Mouse (Mus musculus): ENCODE data around the gene Rdh12. TPM values are rescaled to one million over a fixed set of nuclear protein-coding genes. Genes with fewer than 3 reads are reported as not detected.
A peak's percentile ranks its signal among the peaks of the same experiment; 100 is the strongest.

Gene Rdh12
- polyA plus RNA-seq, 2 experiments, result 10.2 to 24.2 TPM

GRCm38 (mm10) chr12:79253294-79254053 is 44.8 kb downstream of the Rdh12 start:
- H3K9ac ChIP-seq (ENCODE audit: low read depth, low read length, severe bottlenecking), result no peak overlapping the region
- DNase-seq (ENCODE audit: low spot score), result no peak
- peaks cover 71% of the 10 kb centered on the region for H3K36me3 ChIP-seq (ENCODE audit: control insufficient read depth, insufficient read depth, low read length)
- H3K27ac ChIP-seq (replicated peaks; ENCODE audit: low read depth, low read length), result no peak overlapping the region
- WGBS, result 91% methylated on average over 9 of the region's 9 CpGs
- H3K4me3 ChIP-seq (replicated peaks; ENCODE audit: low read length), result no peak overlapping the region
- H3K4me2 ChIP-seq (replicated peaks; ENCODE audit: low read depth, low read length, severe bottlenecking), result no peak overlapping the region
- H3K27me3 ChIP-seq (ENCODE audit: control insufficient read depth, insufficient read depth, low read length), result no peaks in the 10 kb centered on the region
- TF ChIP-seq POLR2A (IDR thresholded peaks at IDR 0.05; ENCODE audit: borderline replicate concordance, extremely low read depth, insufficient read depth, insufficient read length), result no peak
- ATAC-seq (ENCODE audit: low FRiP score, low read depth), result no peak
- no peaks in the 10 kb centered on the region for H3K4me1 ChIP-seq (ENCODE audit: control insufficient read depth, insufficient read depth, low read length)
- H3K9me3 ChIP-seq (ENCODE audit: control insufficient read depth, low read length), result no peaks in the 10 kb centered on the region

DNA sequence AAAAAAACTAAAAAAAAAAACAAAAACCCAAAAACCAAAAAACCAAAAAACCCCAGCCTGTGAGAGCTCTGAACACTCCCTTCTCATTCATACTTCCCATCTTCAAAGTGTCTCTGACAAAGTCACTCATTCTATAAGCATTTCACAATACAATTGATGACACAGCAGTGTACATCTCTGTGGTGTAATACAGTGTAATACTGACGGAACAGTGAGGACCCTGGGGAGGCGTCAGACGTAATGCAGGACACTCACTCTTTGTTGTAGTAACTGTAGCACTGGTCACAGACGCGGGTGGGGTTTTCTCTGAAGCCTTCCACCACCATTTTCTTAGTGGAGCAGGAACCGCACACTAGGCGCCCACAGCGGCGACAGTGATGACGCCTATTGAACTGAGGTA is 46.3 kb downstream of the Rdh12 start:
- no peak for TF ChIP-seq POLR2A (IDR thresholded peaks at IDR 0.05; ENCODE audit: borderline replicate concordance, extremely low read depth, insufficient read depth, insufficient read length)
- no peaks in the 10 kb centered on the region for H3K4me1 ChIP-seq (ENCODE audit: control insufficient read depth, insufficient read depth, low read length)
- H3K4me3 ChIP-seq (replicated peaks; ENCODE audit: low read length), result no peak overlapping the region
- DNase-seq (ENCODE audit: low spot score), result no peak
- no peaks in the 10 kb centered on the region for H3K9me3 ChIP-seq (ENCODE audit: control insufficient read depth, low read length)
- no peak overlapping the region for H3K9ac ChIP-seq (ENCODE audit: low read depth, low read length, severe bottlenecking)
- no peak for ATAC-seq (ENCODE audit: low FRiP score, low read depth)
- H3K36me3 ChIP-seq (ENCODE audit: control insufficient read depth, insufficient read depth, low read length), result peaks cover 65% of the 10 kb centered on the region
- H3K27me3 ChIP-seq (ENCODE audit: control insufficient read depth, insufficient read depth, low read length), result no peaks in the 10 kb centered on the region
- no peak overlapping the region for H3K4me2 ChIP-seq (replicated peaks; ENCODE audit: low read depth, low read length, severe bottlenecking)
- 95% methylated on average over 10 of the region's 10 CpGs for WGBS
- no peak overlapping the region for H3K27ac ChIP-seq (replicated peaks; ENCODE audit: low read depth, low read length)

GRCm38 (mm10) chr12:79260154-79260553 is 51.4 kb downstream of the Rdh12 start:
- no peak for ATAC-seq (ENCODE audit: low FRiP score, low read depth)

DNA sequence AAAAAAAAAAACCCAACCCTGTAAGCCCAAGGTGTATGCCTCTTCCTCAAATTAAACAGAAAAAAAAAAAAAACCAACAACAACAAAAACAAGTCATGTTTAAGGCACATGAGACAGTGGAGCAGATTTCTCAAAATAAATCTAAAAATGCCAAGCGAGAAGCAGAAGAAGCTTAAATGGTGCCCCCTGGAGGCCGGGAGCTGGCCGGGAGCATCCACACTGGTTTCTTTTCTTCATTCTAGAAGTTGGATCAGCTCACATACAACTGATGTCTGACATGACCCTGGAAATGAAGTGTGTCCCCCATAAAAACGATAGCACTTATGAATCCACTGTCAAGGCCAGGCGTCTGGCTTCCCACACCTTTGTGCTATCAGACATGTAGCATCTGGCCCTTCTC is 52.3 kb downstream of the Rdh12 start:
- peaks cover 77% of the 10 kb centered on the region for H3K36me3 ChIP-seq (ENCODE audit: control insufficient read depth, insufficient read depth, low read length)

More at GRCm38 (mm10) chr12:79260154-79260553, 51.4 kb downstream of the Rdh12 start:
- Histone ChIP-seq H3K27ac (replicated peaks; ENCODE audit: low read depth, low read length) (no peak overlapping the region), H3K36me3 (ENCODE audit: control insufficient read depth, insufficient read depth, low read length) (peaks cover 75% of the 10 kb centered on the region), H3K9ac (ENCODE audit: low read depth, low read length, severe bottlenecking) (no peak overlapping the region), H3K4me1 (ENCODE audit: control insufficient read depth, insufficient read depth, low read length) (no peaks in the 10 kb centered on the region), H3K27me3 (ENCODE audit: control insufficient read depth, insufficient read depth, low read length) (no peaks in the 10 kb centered on the region), H3K4me3 (replicated peaks; ENCODE audit: low read length) (no peak overlapping the region), H3K9me3 (ENCODE audit: control insufficient read depth, low read length) (no peaks in the 10 kb centered on the region), H3K4me2 (replicated peaks; ENCODE audit: low read depth, low read length, severe bottlenecking) (no peak overlapping the region)
- no peak for DNase-seq (ENCODE audit: low spot score)
- TF ChIP-seq POLR2A (IDR thresholded peaks at IDR 0.05; ENCODE audit: borderline replicate concordance, extremely low read depth, insufficient read depth, insufficient read length), result no peak
- WGBS, result 91% methylated on average over 2 of the region's 2 CpGs

More for the DNA sequence above, 52.3 kb downstream of the Rdh12 start:
- DNase-seq (ENCODE audit: low spot score) (peak; percentile 34), ATAC-seq (ENCODE audit: low FRiP score, low read depth) (no peak)
- Histone ChIP-seq H3K9ac (ENCODE audit: low read depth, low read length, severe bottlenecking) (no peak overlapping the region), H3K4me1 (ENCODE audit: control insufficient read depth, insufficient read depth, low read length) (no peaks in the 10 kb centered on the region), H3K9me3 (ENCODE audit: control insufficient read depth, low read length) (no peaks in the 10 kb centered on the region), H3K4me3 (replicated peaks; ENCODE audit: low read length) (no peak overlapping the region), H3K27ac (replicated peaks; ENCODE audit: low read depth, low read length) (no peak overlapping the region), H3K4me2 (replicated peaks; ENCODE audit: low read depth, low read length, severe bottlenecking) (no peak overlapping the region), H3K27me3 (ENCODE audit: control insufficient read depth, insufficient read depth, low read length) (no peaks in the 10 kb centered on the region)
- 60% methylated on average over 5 of the region's 5 CpGs for WGBS
- TF ChIP-seq POLR2A (IDR thresholded peaks at IDR 0.05; ENCODE audit: borderline replicate concordance, extremely low read depth, insufficient read depth, insufficient read length), result no peak

Other genes with a start within 250 kb of the Rdh12 start
- 7.3 and 10.9 TPM in 2 replicates for gene Tmem229b, start 201.3 kb upstream of the Rdh12 start, polyA plus RNA-seq (2012; rRNA removed)
- gene Tmem229b, start 201.3 kb upstream of the Rdh12 start, polyA plus RNA-seq (2014; fragmentation: Nextera tagmentation; extraction: Ambion mirVana), result 7.2 and 7.4 TPM in 2 replicates
- gene Plekhh1, start 179.8 kb upstream of the Rdh12 start, polyA plus RNA-seq (2012; rRNA removed), result 4.9 and 5.1 TPM in 2 replicates
- gene Plekhh1, start 179.8 kb upstream of the Rdh12 start, polyA plus RNA-seq (2014; fragmentation: Nextera tagmentation; extraction: Ambion mirVana), result 2.3 and 2.5 TPM in 2 replicates
- gene Pigh, start 119.3 kb upstream of the Rdh12 start, polyA plus RNA-seq (2012; rRNA removed), result 18.9 and 23.1 TPM in 2 replicates
- gene Pigh, start 119.3 kb upstream of the Rdh12 start, polyA plus RNA-seq (2014; fragmentation: Nextera tagmentation; extraction: Ambion mirVana), result 29.4 and 31.2 TPM in 2 replicates
- 0.39 and 0.40 TPM in 2 replicates for gene Arg2, start 78.1 kb upstream of the Rdh12 start, polyA plus RNA-seq (2012; rRNA removed)
- 0.55 and 0.65 TPM in 2 replicates for gene Arg2, start 78.1 kb upstream of the Rdh12 start, polyA plus RNA-seq (2014; fragmentation: Nextera tagmentation; extraction: Ambion mirVana)
- gene Vti1b, start 36.2 kb upstream of the Rdh12 start, polyA plus RNA-seq (2012; rRNA removed), result 27.7 and 44.0 TPM in 2 replicates
- gene Vti1b, start 36.2 kb upstream of the Rdh12 start, polyA plus RNA-seq (2014; fragmentation: Nextera tagmentation; extraction: Ambion mirVana), result 85.7 and 94.6 TPM in 2 replicates
- 22.1 and 23.5 TPM in 2 replicates for gene Rdh11, start 16.6 kb upstream of the Rdh12 start, polyA plus RNA-seq (2012; rRNA removed)
- 25.1 and 27.1 TPM in 2 replicates for gene Rdh11, start 16.6 kb upstream of the Rdh12 start, polyA plus RNA-seq (2014; fragmentation: Nextera tagmentation; extraction: Ambion mirVana)
- 29.7 and 32.2 TPM in 2 replicates for gene Zfyve26, start 87.4 kb downstream of the Rdh12 start, polyA plus RNA-seq (2012; rRNA removed)
- 16.8 and 20.3 TPM in 2 replicates for gene Zfyve26, start 87.4 kb downstream of the Rdh12 start, polyA plus RNA-seq (2014; fragmentation: Nextera tagmentation; extraction: Ambion mirVana)
- gene Rad51b, start 88.4 kb downstream of the Rdh12 start, polyA plus RNA-seq (2012; rRNA removed), result 2.7 and 3.2 TPM in 2 replicates
- 5.7 and 6.5 TPM in 2 replicates for gene Rad51b, start 88.4 kb downstream of the Rdh12 start, polyA plus RNA-seq (2014; fragmentation: Nextera tagmentation; extraction: Ambion mirVana)

Data from limb, embryonic 14.5 days (tissue).